Mouse (Mus musculus) heart, embryonic 11.5 days (tissue): Measurements from ENCODE around the gene Krt222. TPM values are rescaled to one million over a fixed set of nuclear protein-coding genes. Genes with fewer than 3 reads are reported as not detected.
A peak's percentile ranks its signal among the peaks of the same experiment; 100 is the strongest.
"Not testable (repeated sequence)": the region's sequence is repeated elsewhere in the genome, so short reads cannot be mapped to it uniquely, and the experiment has no call there.

Experiments used
- ATAC-seq: fragments of 200-750 bp; cut with Nextera tagmentation; replicated peaks from 2 replicates; pipeline ENCODE4 v1.8.0; 2017; ENCODE audit warnings: moderate library complexity; ENCODE audit not compliant: insufficient number of reproducible peaks, low FRiP score, low TSS enrichment
- H3K27ac ChIP-seq: fragments of 300-500 bp; sonication (generic); 2 replicates; pipeline ENCODE4 v1.5.1; 2014; ENCODE audit warnings: mild to moderate bottlenecking, low read depth, low read length
- H3K27me3 ChIP-seq: fragments of 300-500 bp; sonication (generic); 2 replicates; pipeline ENCODE4 v1.6.1; 2014; ENCODE audit warnings: mild to moderate bottlenecking, low read length, mixed read lengths; ENCODE audit not compliant: control insufficient read depth, insufficient read depth
- H3K36me3 ChIP-seq: fragments of 300-500 bp; sonication (generic); 2 replicates; pipeline ENCODE4 v1.6.1; 2014; ENCODE audit warnings: mild to moderate bottlenecking, low read length, moderate library complexity, mixed read lengths; ENCODE audit not compliant: control insufficient read depth, insufficient read depth
- H3K4me1 ChIP-seq: fragments of 300-500 bp; sonication (generic); 2 replicates; pipeline ENCODE4 v1.6.1; 2014; ENCODE audit warnings: low read length; ENCODE audit not compliant: control insufficient read depth, insufficient read depth
- H3K4me2 ChIP-seq: fragments of 300-500 bp; sonication (generic); 2 replicates; pipeline ENCODE4 v1.6.1; 2014; ENCODE audit warnings: mild to moderate bottlenecking, moderate library complexity
- H3K4me3 ChIP-seq: fragments of 300-500 bp; sonication (generic); 2 replicates; pipeline ENCODE4 v1.5.1; 2014; ENCODE audit warnings: low read depth, low read length
- H3K9ac ChIP-seq: fragments of 300-500 bp; sonication (generic); 2 replicates; pipeline ENCODE4 v1.6.1; 2014; ENCODE audit warnings: mild to moderate bottlenecking, low read depth, low read length, moderate library complexity
- H3K9me3 ChIP-seq: fragments of 300-500 bp; sonication (generic); replicated peaks from 2 replicates; pipeline ENCODE4 v1.6.1; 2016; ENCODE audit warnings: low read length; ENCODE audit not compliant: control insufficient read depth
- WGBS: fragments of 180-500 bp; shearing (Covaris S2); extraction: QIAGEN DNeasy Blood & Tissue Kit; methylation state at CpG from one replicate; pipeline ENCODE4 v1.1.7; 2014; ENCODE audit not compliant: insufficient replicate concordance; 5-methylcytosine and 5-hydroxymethylcytosine counted together
- polyA plus RNA-seq: library from polyadenylated mRNA; unstranded; fragments of >200 nt; fragmentation: Nextera tagmentation; extraction: Ambion mirVana; gene quantifications from 2 replicates; pipeline ENCODE4 v1.2.1, GENCODE M21; 2014

Gene Krt222
- polyA plus RNA-seq, 1 experiment from 2014 or later, result 1.2 TPM

DNA sequence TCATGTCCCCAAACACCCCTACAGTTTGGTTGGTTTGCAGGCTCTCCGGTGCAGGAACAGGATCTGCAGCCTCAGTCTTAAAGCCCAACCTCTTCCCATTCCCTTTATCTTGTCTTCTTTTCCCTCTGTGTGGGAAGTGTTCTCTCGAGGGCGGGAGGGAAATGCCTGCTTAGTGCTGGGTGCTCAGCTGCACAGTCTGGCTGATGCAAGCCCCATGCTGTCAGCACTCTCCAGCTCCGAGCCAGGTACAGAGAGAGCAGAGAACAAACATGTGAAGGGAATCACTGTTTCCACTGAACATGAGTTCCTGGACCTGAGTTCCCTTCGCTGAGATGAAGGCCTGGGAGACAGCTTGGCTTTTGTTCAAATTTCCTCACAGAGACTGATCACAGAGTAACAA, 6.4 kb upstream of the Krt222 start:
- Histone ChIP-seq H3K9ac (no peak overlapping the region), H3K4me3 (no peak overlapping the region), H3K36me3 (no peaks in the 10 kb centered on the region), H3K4me1 (0 out of 2 replicates have a peak, but pooled peaks cover 2% of the 10 kb centered on the region), H3K9me3 (no peaks in the 10 kb centered on the region), H3K27me3 (no peaks in the 10 kb centered on the region), H3K27ac (no peak overlapping the region), H3K4me2 (no peak overlapping the region)
- WGBS, result 39% methylated on average over 5 of the region's 5 CpGs
- ATAC-seq, result no peak

DNA sequence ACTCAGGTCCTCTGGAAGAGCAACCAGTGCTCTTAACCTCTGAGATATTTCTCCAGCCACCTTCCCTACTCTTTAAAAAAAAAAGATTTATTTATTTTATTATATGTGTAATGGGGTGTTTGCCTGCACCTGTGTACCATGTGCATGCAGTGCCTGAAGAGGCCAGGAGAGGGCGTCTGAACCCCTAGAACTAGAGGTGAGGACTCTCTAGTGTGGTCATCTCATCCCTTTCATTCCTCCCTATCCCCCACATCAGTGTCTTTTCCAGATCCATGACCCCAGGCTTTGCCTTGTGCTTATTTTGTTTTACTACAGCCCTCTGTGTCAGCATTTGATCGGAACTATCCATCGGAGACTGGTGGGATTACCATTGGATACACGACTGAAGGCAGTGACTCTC, 5.2 kb upstream of the Krt222 start:
- H3K4me3 ChIP-seq, result no peak overlapping the region
- H3K4me1 ChIP-seq, result peaks cover 2% of the 10 kb centered on the region; the same call in 1 of the 2 replicates
- H3K36me3 ChIP-seq, result no peaks in the 10 kb centered on the region
- H3K27ac ChIP-seq, result no peak overlapping the region
- H3K9me3 ChIP-seq, result no peaks in the 10 kb centered on the region
- H3K4me2 ChIP-seq, result no peak overlapping the region
- H3K9ac ChIP-seq, result no peak overlapping the region
- ATAC-seq, result no peak
- 59% methylated on average over 4 of the region's 4 CpGs for WGBS
- H3K27me3 ChIP-seq, result no peaks in the 10 kb centered on the region

DNA sequence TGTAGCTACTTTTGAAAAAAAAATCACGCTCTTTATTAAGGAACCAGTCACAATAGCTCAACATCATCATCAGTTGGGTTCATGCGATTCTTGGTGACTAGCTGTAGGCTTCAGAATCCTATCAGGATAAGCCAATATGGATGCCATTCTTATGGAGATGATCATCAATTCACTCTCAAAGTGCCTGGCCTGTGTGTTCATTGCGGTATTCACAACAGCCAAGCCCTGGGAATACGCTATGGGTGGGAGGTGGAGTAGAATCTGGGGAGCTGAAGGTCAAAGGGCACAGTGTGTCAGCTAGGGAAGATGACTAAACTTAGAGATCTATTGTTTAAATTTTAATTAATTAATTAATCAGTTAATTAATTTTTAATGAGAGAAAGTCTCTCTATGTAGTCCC, 4.0 kb upstream of the Krt222 start:
- Histone ChIP-seq H3K9ac (no peak overlapping the region), H3K4me1 (peaks cover 2% of the 10 kb centered on the region; the same call in 1 of the 2 replicates), H3K27me3 (no peaks in the 10 kb centered on the region), H3K36me3 (no peaks in the 10 kb centered on the region), H3K4me3 (no peak overlapping the region), H3K4me2 (no peak overlapping the region), H3K27ac (no peak overlapping the region), H3K9me3 (no peaks in the 10 kb centered on the region)
- ATAC-seq, result no peak
- WGBS, result 90% methylated on average over 4 of the region's 4 CpGs

DNA sequence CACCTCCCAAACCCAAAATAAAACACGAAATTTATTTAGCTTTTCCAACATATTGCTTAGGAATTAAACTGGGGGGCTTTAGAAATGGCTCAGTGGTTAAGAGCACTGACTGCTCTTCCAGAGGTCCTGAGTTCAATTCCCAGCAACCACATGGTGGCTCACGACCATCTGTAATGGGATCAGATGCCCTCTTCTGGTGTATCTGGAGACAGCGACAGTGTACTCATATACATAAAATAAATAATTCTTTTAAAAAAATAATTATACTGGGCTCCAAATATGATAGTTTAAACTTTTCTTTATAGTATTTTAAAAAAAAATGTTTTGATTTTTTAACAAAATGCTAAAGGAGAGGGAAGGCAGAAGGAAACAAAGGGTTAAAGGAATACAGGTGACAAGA, 634 bp upstream of the Krt222 start:
- WGBS, result 43% methylated on average over 3 of the region's 3 CpGs
- H3K9ac ChIP-seq, H3K27me3 ChIP-seq, H3K4me2 ChIP-seq, H3K4me1 ChIP-seq, H3K27ac ChIP-seq, H3K4me3 ChIP-seq, ATAC-seq, H3K36me3 ChIP-seq, H3K9me3 ChIP-seq: not testable (repeated sequence)

DNA sequence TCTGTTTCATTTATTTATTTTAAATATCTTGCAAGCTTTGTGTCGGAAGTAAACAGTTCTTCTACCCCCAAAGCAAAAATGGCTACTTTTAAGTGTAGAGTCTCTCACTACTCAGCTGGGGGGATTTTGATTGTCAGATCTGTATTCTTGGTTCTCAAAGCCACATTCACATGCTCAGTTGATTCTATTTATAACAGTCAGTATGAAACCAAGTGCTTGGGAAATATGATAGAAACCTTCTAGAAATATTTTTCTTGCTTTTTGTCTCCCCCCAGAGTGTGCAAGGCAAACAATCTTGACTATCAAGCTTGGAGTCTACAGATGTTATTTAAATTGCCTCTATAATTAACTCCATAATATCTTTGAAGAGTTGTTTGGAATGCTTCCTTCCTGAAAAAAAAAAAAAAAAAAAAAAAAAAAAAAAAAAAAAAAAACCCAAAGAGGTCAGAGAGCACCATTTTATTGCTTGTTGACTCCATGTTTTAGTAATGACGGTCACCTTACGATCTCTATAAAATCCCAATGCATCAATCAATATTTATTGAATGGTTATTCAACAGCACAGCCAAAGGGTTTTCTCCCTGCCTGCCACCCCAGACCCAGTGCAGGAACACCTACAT, 575 bp downstream of the Krt222 start:
- no peaks in the 10 kb centered on the region for H3K9me3 ChIP-seq
- H3K27me3 ChIP-seq, result no peaks in the 10 kb centered on the region
- peak overlapping the region; percentile 54 for H3K9ac ChIP-seq
- peak overlapping the region; percentile 33 for H3K4me3 ChIP-seq
- no peak overlapping the region for H3K27ac ChIP-seq
- no peak for ATAC-seq
- H3K36me3 ChIP-seq, result no peaks in the 10 kb centered on the region
- H3K4me2 ChIP-seq, result peak overlapping the region; percentile 71
- 70% methylated on average over 3 of the region's 3 CpGs for WGBS
- H3K4me1 ChIP-seq, result peaks cover 3% of the 10 kb centered on the region; the same call in 1 of the 2 replicates

DNA sequence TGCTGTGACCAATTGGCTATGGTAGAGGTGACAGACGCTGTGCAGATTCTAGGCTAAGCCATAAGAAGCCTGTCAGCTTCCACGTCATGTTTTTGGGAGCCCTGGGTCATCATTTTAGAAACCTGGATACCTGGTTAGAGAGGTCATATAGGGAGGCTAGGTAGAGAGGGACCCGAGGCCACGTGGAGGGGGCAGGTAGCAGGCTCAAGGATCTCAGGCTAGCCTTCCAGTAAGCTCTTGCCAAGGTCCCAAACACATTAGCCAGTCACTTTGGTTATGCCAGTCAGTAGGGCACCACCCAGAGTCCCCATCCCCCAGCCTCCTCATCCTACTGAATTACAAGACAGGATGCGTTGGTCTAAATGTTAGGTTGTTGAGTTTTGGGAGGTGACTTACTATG, 1.8 kb downstream of the Krt222 start:
- H3K9me3 ChIP-seq, result no peaks in the 10 kb centered on the region
- WGBS, result 63% methylated on average over 5 of the region's 5 CpGs
- no peaks in the 10 kb centered on the region for H3K36me3 ChIP-seq

DNA sequence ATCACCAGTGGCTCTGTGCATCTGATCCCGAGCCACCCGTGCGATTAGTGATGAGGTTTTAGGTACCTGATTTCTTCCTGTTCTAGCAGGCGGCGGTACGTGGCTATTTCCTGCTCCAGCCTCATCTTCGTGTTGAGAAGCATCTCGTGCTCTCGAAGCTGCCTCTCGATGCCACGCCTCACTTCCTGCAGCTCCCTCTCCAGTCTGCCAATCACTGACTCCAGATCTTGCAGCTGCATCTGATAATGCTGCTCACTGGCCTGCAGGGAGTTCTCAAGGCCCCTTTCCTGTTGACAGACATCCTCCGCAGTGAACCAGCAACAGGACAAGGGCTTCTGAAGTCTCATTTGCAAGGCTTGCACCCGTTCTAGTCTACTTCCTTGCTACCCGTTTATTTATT, 5.4 kb downstream of the Krt222 start:
- Histone ChIP-seq H3K4me1 (0 out of 2 replicates have a peak, but pooled peaks cover 3% of the 10 kb centered on the region), H3K9ac (no peak overlapping the region), H3K36me3 (no peaks in the 10 kb centered on the region), H3K27ac (no peak overlapping the region), H3K27me3 (no peaks in the 10 kb centered on the region), H3K9me3 (no peaks in the 10 kb centered on the region), H3K4me3 (no peak overlapping the region), H3K4me2 (peak overlapping the region; percentile 27; the same call in 1 of the 2 replicates)
- no peak for ATAC-seq
- 32% methylated on average over 14 of the region's 14 CpGs for WGBS

More for the DNA sequence above, 1.8 kb downstream of the Krt222 start:
- no peak overlapping the region for H3K4me3 ChIP-seq
- no peak overlapping the region for H3K9ac ChIP-seq
- H3K4me1 ChIP-seq, result peaks cover 3% of the 10 kb centered on the region; the same call in 1 of the 2 replicates
- no peaks in the 10 kb centered on the region for H3K27me3 ChIP-seq
- H3K27ac ChIP-seq, result no peak overlapping the region
- no peak overlapping the region for H3K4me2 ChIP-seq
- ATAC-seq, result no peak

DNA sequence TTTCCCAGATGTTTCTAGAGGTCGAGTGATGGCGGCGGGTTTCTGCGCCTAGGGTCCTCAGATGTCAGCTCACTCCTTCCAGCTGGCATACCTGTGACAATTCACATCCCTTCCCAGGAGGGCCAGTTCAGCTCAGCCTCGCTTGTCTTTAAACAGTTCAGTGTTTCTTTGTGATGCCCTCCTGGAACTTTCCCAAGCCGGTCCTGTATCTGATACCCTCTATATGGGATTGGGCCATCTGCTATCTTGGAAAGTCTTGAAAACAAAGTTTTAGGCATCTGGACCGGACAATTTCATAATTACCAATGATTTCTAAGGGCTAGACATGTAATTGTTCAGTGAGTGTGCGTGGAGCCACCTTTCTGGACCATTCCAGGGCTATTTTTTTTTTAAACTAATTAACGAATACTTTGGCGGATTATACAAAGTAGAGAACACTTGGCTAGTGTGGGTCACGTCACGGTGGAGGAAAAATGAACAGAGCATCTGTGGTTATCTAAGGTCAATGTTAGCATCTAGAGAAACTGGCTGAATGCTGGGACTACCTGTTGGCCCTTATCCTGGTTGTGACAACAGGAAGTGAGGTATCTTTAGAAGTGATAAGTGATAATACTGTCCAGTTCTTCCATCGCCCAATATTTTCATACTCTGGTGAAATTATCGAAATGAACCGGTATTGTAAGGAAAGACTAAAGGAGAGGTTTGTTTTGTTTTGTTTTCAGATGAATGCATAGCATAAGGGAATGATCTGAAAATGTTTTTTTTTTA, 12.7 kb downstream of the Krt222 start:
- peak overlapping the region; percentile 89 for H3K4me2 ChIP-seq
- peaks cover 10% of the 10 kb centered on the region for H3K4me1 ChIP-seq
- no peaks in the 10 kb centered on the region for H3K27me3 ChIP-seq
- WGBS, result 23% methylated on average over 15 of the region's 15 CpGs
- H3K4me3 ChIP-seq, result peak overlapping the region; percentile 93
- ATAC-seq, result peak; percentile 25; the same call in 1 of the 2 replicates
- peak overlapping the region; percentile 99 for H3K27ac ChIP-seq
- H3K9ac ChIP-seq, result peak overlapping the region; percentile 100
- H3K9me3 ChIP-seq, result no peaks in the 10 kb centered on the region
- no peaks in the 10 kb centered on the region; the same call in 1 of the 2 replicates for H3K36me3 ChIP-seq
